Mouse (Mus musculus) hindbrain, embryonic 15.5 days (tissue): ENCODE results near the gene Ascc1. TPM values are rescaled to one million over a fixed set of nuclear protein-coding genes. Genes with fewer than 3 reads are reported as not detected.
A peak's percentile ranks its signal among the peaks of the same experiment; 100 is the strongest.

ENCODE experiments used
- ATAC-seq: fragments of 200-750 bp; cut with Nextera tagmentation; 2 replicates; pipeline ENCODE4 v1.8.0; 2017; ENCODE audit warnings: low read depth, moderate number of reproducible peaks, moderate TSS enrichment; ENCODE audit not compliant: low FRiP score
- H3K27ac ChIP-seq: fragments of 300-500 bp; sonication (generic); replicated peaks from 2 replicates; pipeline ENCODE4 v1.5.1; 2015; ENCODE audit warnings: mild to moderate bottlenecking, inconsistent platforms
- H3K27me3 ChIP-seq: fragments of 300-500 bp; sonication (generic); 2 replicates; pipeline ENCODE4 v1.6.1; 2015; ENCODE audit warnings: control low read depth, inconsistent platforms
- H3K36me3 ChIP-seq: fragments of 300-500 bp; sonication (generic); 2 replicates; pipeline ENCODE4 v1.6.1; 2015; ENCODE audit warnings: control low read depth, inconsistent platforms
- H3K4me1 ChIP-seq: fragments of 300-500 bp; sonication (generic); replicated peaks from 2 replicates; pipeline ENCODE4 v1.6.1; 2015; ENCODE audit warnings: control low read depth, inconsistent platforms
- H3K4me2 ChIP-seq: fragments of 300-500 bp; sonication (generic); 2 replicates; pipeline ENCODE4 v1.6.1; 2015; ENCODE audit warnings: moderate library complexity, mild to moderate bottlenecking, inconsistent platforms
- H3K4me3 ChIP-seq: fragments of 300-500 bp; sonication (generic); 2 replicates; pipeline ENCODE4 v1.5.1; 2015; ENCODE audit warnings: mild to moderate bottlenecking, inconsistent platforms
- H3K9ac ChIP-seq: fragments of 300-500 bp; sonication (generic); 2 replicates; pipeline ENCODE4 v1.6.1; 2015; ENCODE audit warnings: inconsistent platforms
- H3K9me3 ChIP-seq: fragments of 300-500 bp; sonication (generic); 2 replicates; pipeline ENCODE4 v1.6.1; 2016; ENCODE audit warnings: control low read depth, inconsistent platforms
- whole genome bisulfite sequencing: fragments of 180-500 bp; shearing (Covaris S2); methylation state at CpG from one replicate; pipeline ENCODE4 v1.1.7; 2015; 5-methylcytosine and 5-hydroxymethylcytosine counted together
- polyA plus RNA-seq: library from polyadenylated mRNA; unstranded; fragments of >200 nt; fragmentation: Nextera tagmentation; extraction: Ambion mirVana; gene quantifications from 2 replicates; pipeline ENCODE4 v1.2.1, GENCODE M21; 2015

Gene Ascc1
- polyA plus RNA-seq, 1 experiment from 2014 or later, result 46.4 TPM

- no peaks in the 10 kb centered on the region for H3K27me3 ChIP-seq
- H3K27ac ChIP-seq, result no peak overlapping the region
- H3K9ac ChIP-seq, result no peak overlapping the region
- no peaks in the 10 kb centered on the region for H3K9me3 ChIP-seq
- no peak for ATAC-seq
- H3K4me2 ChIP-seq, result no peak overlapping the region
- no peak overlapping the region for H3K4me3 ChIP-seq
- H3K36me3 ChIP-seq, result no peaks in the 10 kb centered on the region
- WGBS, result 79% methylated on average over 2 of the region's 2 CpGs
- no peaks in the 10 kb centered on the region for H3K4me1 ChIP-seq
Measured at GRCm38 (mm10) chr10:60092311-60092710, 89.7 kb downstream of the Ascc1 start.

GRCm38 (mm10) chr10:60093751-60094150 is 91.1 kb downstream of the Ascc1 start:
- Histone ChIP-seq H3K4me3 (no peak overlapping the region), H3K4me2 (no peak overlapping the region), H3K9me3 (no peaks in the 10 kb centered on the region), H3K9ac (no peak overlapping the region), H3K27me3 (no peaks in the 10 kb centered on the region), H3K4me1 (no peaks in the 10 kb centered on the region), H3K27ac (no peak overlapping the region), H3K36me3 (0 out of 2 replicates have a peak, but pooled peaks cover 1% of the 10 kb centered on the region)
- 80% methylated on average over 2 of the region's 2 CpGs for WGBS
- no peak for ATAC-seq

- no peak overlapping the region for H3K4me3 ChIP-seq
- 96% methylated on average over 2 of the region's 2 CpGs for WGBS
Measured at GRCm38 (mm10) chr10:60095558-60095957, 93.0 kb downstream of the Ascc1 start.

GRCm38 (mm10) chr10:60096302-60096701 is 93.7 kb downstream of the Ascc1 start:
- Histone ChIP-seq H3K27ac (no peak overlapping the region), H3K36me3 (0 out of 2 replicates have a peak, but pooled peaks cover 3% of the 10 kb centered on the region), H3K4me2 (no peak overlapping the region), H3K27me3 (no peaks in the 10 kb centered on the region), H3K4me1 (no peaks in the 10 kb centered on the region), H3K9me3 (no peaks in the 10 kb centered on the region), H3K9ac (no peak overlapping the region), H3K4me3 (no peak overlapping the region)
- WGBS, result 63% methylated on average over 1 of the region's 1 CpGs
- no peak for ATAC-seq

More at GRCm38 (mm10) chr10:60095558-60095957, 93.0 kb downstream of the Ascc1 start:
- no peaks in the 10 kb centered on the region for H3K4me1 ChIP-seq
- no peak overlapping the region for H3K4me2 ChIP-seq
- H3K9me3 ChIP-seq, result no peaks in the 10 kb centered on the region
- no peak overlapping the region for H3K9ac ChIP-seq
- no peak overlapping the region for H3K27ac ChIP-seq
- no peak for ATAC-seq
- no peaks in the 10 kb centered on the region for H3K27me3 ChIP-seq
- 0 out of 2 replicates have a peak, but pooled peaks cover 3% of the 10 kb centered on the region for H3K36me3 ChIP-seq

GRCm38 (mm10) chr10:60097146-60097545 is 94.5 kb downstream of the Ascc1 start:
- Histone ChIP-seq H3K36me3 (0 out of 2 replicates have a peak, but pooled peaks cover 3% of the 10 kb centered on the region), H3K27me3 (no peaks in the 10 kb centered on the region), H3K9me3 (no peaks in the 10 kb centered on the region), H3K4me2 (no peak overlapping the region), H3K9ac (no peak overlapping the region), H3K27ac (no peak overlapping the region), H3K4me3 (no peak overlapping the region), H3K4me1 (no peaks in the 10 kb centered on the region)
- ATAC-seq, result no peak
- WGBS, result 92% methylated on average over 9 of the region's 9 CpGs

- Histone ChIP-seq H3K9ac (no peak overlapping the region), H3K4me1 (no peaks in the 10 kb centered on the region), H3K4me2 (no peak overlapping the region), H3K4me3 (no peak overlapping the region), H3K36me3 (0 out of 2 replicates have a peak, but pooled peaks cover 3% of the 10 kb centered on the region), H3K27me3 (no peaks in the 10 kb centered on the region), H3K27ac (no peak overlapping the region), H3K9me3 (no peaks in the 10 kb centered on the region)
- ATAC-seq, result no peak
- WGBS, result 88% methylated on average over 5 of the region's 5 CpGs
Measured at GRCm38 (mm10) chr10:60097774-60098173, 95.2 kb downstream of the Ascc1 start.

- ATAC-seq, result peak; percentile 17; the same call in 1 of the 2 replicates
- WGBS, result 10% methylated on average over 20 of the region's 20 CpGs
Measured at GRCm38 (mm10) chr10:60105391-60106145, 103.0 kb downstream of the Ascc1 start.

GRCm38 (mm10) chr10:60106146-60106530 is 103.5 kb downstream of the Ascc1 start, which contains the start of gene Spock2:
Gene Spock2, plus strand, starts transcription at chr10:60106219.
- peak within 1 kb of the TSS; percentile 96 for H3K27ac ChIP-seq
- WGBS, result under 1% methylated on average over 22 of the region's 22 CpGs
- H3K36me3 ChIP-seq, result no peaks in the 10 kb centered on the region
- peak; percentile 85 for ATAC-seq
- no peaks in the 10 kb centered on the region for H3K9me3 ChIP-seq
- H3K4me1 ChIP-seq, result peaks cover 43% of the 10 kb centered on the region
- H3K4me3 ChIP-seq, result peak within 1 kb of the TSS; percentile 88
- no peaks in the 10 kb centered on the region for H3K27me3 ChIP-seq
- H3K4me2 ChIP-seq, result peak within 1 kb of the TSS; percentile 89
- peak within 1 kb of the TSS; percentile 81 for H3K9ac ChIP-seq

More at GRCm38 (mm10) chr10:60105391-60106145, 103.0 kb downstream of the Ascc1 start:
- H3K4me3 ChIP-seq, result peak overlapping the region; percentile 88
- H3K9ac ChIP-seq, result peak overlapping the region; percentile 81
- no peaks in the 10 kb centered on the region for H3K27me3 ChIP-seq
- H3K27ac ChIP-seq, result peak overlapping the region; percentile 96
- peaks cover 43% of the 10 kb centered on the region for H3K4me1 ChIP-seq
- peak overlapping the region; percentile 89 for H3K4me2 ChIP-seq
- no peaks in the 10 kb centered on the region for H3K9me3 ChIP-seq
- H3K36me3 ChIP-seq, result no peaks in the 10 kb centered on the region

- Histone ChIP-seq H3K36me3 (no peaks in the 10 kb centered on the region), H3K4me3 (peak overlapping the region; percentile 88), H3K9ac (peak overlapping the region; percentile 81), H3K4me1 (peaks cover 43% of the 10 kb centered on the region), H3K27me3 (no peaks in the 10 kb centered on the region), H3K4me2 (peak overlapping the region; percentile 89), H3K9me3 (no peaks in the 10 kb centered on the region), H3K27ac (peak overlapping the region; percentile 96)
- WGBS, result under 1% methylated on average over 57 of the region's 57 CpGs
- peak; percentile 63 for ATAC-seq
Measured at GRCm38 (mm10) chr10:60106531-60107186, 104.1 kb downstream of the Ascc1 start.

- H3K4me1 ChIP-seq, result peaks cover 43% of the 10 kb centered on the region
- H3K27me3 ChIP-seq, result no peaks in the 10 kb centered on the region
- peak overlapping the region; percentile 96 for H3K27ac ChIP-seq
- peak overlapping the region; percentile 81 for H3K9ac ChIP-seq
- H3K36me3 ChIP-seq, result no peaks in the 10 kb centered on the region
- peak overlapping the region; percentile 88 for H3K4me3 ChIP-seq
- H3K9me3 ChIP-seq, result no peaks in the 10 kb centered on the region
- H3K4me2 ChIP-seq, result peak overlapping the region; percentile 89
- ATAC-seq, result no peak
- 1% methylated on average over 28 of the region's 28 CpGs for WGBS
Measured at GRCm38 (mm10) chr10:60107448-60107847, 104.8 kb downstream of the Ascc1 start.

- peak overlapping the region; percentile 81 for H3K9ac ChIP-seq
- ATAC-seq, result no peak
- no peaks in the 10 kb centered on the region for H3K9me3 ChIP-seq
- no peaks in the 10 kb centered on the region for H3K36me3 ChIP-seq
- WGBS, result 37% methylated on average over 17 of the region's 17 CpGs
- H3K27ac ChIP-seq, result peak overlapping the region; percentile 96
- H3K4me2 ChIP-seq, result peak overlapping the region; percentile 89
- H3K27me3 ChIP-seq, result no peaks in the 10 kb centered on the region
- peak overlapping the region; percentile 88 for H3K4me3 ChIP-seq
- H3K4me1 ChIP-seq, result peaks cover 50% of the 10 kb centered on the region
Measured at GRCm38 (mm10) chr10:60108321-60109111, 105.9 kb downstream of the Ascc1 start.
